Mouse (Mus musculus): ENCODE data around the gene Duox1.

Duox1 gene

DNA sequence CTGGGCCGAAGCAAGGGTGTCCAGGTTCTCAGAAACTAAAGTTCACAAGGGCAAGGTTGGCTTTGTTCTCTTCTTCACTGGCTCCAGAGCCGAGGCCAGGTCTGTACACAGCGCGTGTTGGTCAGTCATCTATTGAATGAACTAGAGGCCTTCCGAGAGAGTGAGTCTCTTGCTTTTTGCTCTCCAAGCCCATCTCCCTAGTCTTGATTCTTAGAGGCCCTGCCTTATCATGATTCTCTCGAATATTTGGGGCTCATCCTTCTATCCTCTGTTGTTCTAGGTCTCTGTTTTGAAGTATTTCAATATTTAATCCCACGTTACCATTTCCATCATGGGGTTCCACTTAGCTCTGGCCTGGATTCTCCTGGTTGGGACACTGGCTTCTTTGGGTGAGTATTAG lies at the start of gene Duox1:
Duox1 (plus strand) TSS at position 301 of the 400 bp plus-strand sequence.
- no peak for DNase-seq (ENCODE audit: low spot score)

DNA sequence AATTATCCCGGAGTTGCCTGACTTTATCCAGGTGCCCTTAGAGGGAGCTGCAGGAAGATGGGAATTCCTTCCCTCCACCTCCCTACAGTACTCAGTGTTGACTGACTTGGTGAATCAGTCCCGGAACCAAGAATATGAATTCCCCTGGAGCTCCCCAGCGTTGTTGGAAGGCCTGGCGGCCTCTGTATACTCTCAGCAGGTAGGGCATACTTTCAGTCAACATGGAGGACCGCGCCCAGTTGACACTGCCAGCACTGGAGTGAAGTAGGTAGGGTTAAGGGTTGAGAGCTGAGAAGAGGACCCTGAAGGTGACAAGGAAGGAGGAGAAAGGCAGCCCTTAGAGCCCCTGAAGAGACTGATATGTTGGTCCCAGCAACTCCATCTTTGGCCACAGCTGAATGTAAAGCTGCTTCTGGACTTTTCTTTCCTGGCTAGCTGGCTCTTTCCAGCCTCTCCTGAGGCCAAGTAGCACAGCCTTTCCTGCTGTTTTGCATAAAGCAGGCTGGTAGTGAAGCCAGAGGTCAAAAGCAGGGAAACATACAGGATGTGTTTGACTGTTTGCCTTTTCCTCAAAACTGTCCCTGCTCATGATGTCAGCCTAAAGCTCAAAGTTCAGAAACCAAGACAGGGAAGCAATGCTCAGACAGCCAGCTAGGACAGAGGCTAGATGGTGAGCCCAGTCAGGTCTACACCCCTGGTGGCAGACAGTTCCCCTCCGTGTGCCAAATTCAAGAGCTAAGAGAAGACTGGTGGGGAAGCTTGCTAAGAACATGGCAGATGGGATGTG lies 48.9 kb upstream of the Duox1 start:
- no peak for DNase-seq (ENCODE audit: low spot score)

DNA sequence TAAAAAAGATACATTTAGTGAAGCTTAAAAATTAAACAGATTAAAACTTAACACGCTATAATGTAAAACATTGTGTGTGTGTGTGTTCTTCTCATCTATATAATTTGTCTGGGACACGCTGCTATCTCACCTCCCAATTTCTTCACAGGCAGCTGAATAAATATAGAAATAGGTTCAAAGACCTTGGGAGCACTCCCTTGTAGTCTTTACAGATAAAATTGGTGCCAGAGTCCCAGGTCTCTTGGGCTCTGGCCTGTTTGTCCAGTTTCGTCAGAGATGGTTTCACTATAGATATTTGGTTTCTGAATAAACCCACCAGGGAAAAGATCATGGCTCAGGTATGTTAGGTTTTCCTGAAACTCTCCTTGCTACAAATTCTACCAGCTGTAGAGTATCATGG lies 36.7 kb upstream of the Duox1 start:
- no peak for DNase-seq (ENCODE audit: low spot score)

DNA sequence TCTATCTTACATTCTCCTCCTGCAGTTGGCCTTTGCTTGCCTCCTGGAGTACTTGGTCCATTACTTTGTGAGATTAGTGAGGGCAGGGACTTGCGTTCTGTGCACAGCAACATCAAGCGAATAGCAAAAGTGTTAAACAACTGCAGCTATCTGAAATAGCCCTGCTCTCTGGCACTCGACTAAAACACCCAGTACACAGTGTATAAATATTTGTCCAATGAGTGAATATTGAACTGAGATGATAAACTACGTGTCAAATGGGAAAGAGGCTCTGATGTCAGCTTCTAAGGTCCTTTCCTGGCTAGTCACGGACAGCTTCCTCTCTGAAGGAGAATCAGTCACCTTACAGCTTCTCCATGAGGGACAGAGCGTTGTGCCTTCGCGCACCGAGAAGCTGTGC lies 31.4 kb upstream of the Duox1 start:
- DNase-seq (ENCODE audit: low spot score) = no peak

DNA sequence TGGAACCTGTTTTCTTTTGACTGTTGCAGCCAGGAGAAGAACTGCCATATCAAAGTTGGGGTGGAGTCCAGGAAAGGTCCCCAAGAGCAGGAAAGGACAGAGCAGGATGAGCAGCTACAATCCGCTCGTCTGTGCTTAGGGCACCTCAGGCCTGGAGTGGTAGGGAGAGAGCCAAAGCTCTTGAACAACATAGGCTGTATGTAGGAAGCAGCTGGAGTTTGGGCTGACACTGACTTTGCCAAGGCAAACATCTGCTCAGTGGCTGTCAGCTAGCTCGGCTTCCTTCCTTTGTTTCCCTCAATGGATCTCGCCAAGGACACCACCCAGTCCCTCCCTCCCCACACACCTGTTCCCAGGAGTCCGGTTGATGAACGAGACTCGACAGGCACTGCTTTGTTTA lies 29.3 kb upstream of the Duox1 start:
- no peak for DNase-seq (ENCODE audit: low spot score)

DNA sequence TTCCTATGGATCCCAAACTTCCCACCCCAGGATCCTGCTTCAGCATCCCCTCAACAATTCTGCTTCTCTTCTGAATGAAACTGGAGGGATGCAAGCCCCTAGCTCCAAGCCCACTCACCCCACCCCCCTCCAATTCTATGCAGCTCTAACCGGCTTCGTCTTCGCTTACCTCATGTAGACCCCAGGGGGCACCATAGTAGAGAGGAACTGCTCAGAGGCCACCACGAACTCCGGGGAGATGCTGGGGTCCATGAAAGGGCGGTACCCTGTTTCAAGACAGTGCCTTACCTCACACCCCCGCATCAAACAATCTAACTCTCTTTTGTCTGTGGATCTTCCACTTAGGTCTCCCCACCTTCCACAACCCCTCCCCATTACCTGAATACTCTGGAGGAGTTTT lies 20.6 kb upstream of the Duox1 start:
- no peak for DNase-seq (ENCODE audit: low spot score)

DNA sequence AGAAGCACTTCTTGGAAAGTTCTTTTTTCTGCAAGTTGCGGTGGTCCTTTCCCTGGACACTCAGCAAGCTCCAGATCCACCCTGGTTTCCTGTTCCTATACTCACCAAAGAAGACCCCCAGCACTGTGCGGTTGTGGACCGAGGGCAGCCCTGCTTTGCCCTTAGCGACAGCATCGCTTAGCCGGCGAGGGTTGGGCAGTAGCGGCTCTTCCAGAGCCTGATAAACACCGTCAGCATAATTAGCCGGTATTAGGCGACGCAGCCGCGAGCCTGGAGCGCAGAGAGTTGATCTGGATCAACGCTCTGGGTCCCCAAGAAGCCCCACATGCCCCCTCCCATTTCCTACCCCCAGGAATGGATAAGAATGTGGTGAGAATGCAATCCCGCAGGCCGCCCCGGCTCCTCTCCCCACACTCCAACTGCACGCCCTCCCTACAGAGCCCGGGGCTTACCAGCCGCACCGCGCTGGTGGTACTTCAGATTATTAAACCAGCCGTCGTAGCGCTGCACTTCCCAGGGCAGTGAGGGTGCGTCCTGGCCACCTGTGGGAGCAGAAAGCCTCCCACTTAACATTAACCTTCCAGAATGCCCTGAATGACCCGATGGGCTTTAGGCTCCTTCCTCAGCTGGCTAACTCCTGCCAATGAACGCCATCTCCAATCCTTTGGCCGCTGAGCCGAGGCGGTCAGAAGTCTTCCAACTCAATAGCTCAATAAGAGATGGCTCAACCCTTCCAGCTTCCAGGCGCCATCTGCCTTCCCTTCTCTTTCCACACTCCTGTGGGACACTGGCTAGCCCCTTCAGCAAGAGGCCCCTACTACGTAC lies 18.0 kb upstream of the Duox1 start:
- DNase-seq (ENCODE audit: low spot score) = no peak

DNA sequence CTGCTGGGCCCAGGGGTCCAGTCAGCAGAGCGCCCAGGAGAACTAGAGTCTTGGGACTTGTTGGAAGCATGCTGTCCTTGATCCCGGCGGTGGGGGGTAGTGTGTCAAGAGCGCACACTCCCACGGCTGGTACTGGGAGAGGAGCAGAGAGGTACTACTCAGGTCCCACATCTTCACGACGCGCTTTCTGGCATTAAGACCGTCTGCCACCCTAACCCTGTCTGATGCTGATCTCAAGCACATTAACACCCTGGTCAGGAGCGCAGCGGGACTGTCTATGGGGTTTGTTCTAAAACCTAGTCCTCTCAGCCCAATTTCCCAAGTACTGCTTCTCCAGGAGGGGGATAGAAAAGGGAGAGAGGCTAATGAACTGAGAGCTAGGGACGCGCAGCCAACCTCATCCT lies 17.4 kb upstream of the Duox1 start, which contains the start of gene Duox2:
Duox2 (minus strand) TSS at position 354 of the 404 bp plus-strand sequence.
- DNase-seq (ENCODE audit: low spot score) = no peak

DNA sequence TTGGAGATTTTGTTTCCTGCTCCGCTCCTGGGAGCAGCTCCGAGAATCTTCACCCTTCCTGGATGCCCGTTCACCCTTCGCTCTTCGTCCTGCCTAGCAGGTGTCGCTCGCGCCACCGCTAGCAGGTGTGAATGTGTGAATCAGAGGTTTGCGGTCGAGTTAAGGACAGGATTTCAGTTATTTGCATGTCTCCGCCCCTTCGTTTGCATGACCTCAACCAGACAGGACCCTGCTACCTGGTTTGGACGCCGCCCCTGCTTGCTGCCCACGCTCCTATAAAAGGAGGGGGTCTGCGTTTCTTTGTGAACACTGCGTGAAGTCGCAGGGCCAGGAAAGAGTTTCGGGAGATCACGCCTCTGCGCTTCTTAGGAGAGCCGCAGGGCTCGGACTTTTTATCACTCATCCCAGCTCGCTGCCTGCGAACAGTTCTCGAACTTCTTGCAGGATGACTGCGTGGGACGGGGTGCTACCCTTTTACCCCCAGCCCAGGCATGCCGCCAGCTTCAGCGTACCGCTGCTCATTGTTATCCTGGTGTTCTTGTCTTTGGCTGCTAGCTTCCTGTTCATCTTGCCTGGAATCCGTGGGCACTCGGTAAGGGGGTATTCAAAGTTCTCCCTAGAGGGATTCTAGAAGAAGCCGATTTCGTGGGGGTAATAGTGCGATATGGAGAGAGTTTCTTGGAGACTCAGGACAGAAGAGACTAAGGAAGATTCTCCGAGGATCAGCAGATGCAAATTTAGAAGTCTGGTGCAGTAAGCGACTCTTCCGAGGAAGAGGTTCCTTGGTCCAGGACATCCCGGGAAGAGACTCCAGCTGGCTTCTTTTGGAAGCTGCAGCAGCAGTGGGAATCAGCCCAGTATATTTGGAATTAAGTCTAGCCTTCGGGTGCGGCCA lies 16.6 kb upstream of the Duox1 start, which contains the start of gene Duoxa2:
Duoxa2 (plus strand) TSS at position 305 of the 895 bp plus-strand sequence.
- DNase-seq (ENCODE audit: low spot score) = no peak

DNA sequence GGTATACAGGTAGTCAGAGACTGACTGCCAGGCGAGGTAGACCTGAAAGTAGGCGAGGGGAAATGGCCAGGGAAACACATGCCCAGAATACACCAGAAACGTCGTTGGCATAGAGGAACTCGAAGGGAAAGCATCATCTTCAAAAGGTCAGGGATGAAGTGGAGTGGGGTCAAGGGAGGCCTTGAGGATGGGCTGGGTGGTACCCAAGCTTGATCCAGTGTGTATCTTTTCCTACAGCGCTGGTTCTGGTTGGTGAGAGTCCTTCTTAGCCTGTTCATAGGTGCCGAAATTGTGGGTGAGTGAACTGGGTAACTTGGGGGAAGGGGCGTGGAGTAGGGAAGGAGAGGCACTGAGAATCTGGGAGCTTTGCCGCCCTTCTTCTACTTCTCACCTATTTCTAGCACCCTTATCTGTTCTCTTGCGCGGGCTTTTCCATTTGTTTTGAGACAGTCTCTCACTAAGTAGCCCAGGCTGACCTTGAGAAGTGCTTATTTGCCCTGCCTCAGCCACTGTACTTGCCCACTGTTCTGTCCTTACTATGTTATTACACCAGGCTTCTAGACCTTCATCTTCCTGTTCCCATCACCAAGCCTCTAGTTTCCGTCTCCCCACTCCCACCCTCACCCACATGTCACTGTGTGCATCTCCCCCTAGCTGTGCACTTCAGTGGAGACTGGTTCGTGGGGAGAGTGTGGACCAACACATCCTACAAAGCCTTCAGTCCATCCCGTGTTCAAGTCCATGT lies 15.4 kb upstream of the Duox1 start:
- no peak for DNase-seq (ENCODE audit: low spot score)

DNA sequence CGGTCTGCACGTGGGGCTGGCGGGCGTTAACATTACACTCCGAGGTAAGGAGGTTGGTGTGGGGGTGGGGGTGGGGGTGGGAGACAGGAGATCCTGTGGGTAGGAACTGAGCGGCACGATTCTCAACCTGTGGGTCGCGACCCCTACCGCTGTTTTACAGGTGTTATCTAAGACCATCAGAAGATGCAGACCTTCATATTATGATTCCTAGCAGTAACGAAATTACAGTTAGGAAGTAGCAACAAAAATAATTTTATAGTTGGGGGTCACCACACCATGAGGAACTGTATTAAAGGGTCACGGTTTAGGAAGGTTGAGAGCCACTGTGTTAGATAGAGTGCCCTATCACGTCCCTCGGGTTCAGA lies 14.8 kb upstream of the Duox1 start:
- no peak for DNase-seq (ENCODE audit: low spot score)

DNA sequence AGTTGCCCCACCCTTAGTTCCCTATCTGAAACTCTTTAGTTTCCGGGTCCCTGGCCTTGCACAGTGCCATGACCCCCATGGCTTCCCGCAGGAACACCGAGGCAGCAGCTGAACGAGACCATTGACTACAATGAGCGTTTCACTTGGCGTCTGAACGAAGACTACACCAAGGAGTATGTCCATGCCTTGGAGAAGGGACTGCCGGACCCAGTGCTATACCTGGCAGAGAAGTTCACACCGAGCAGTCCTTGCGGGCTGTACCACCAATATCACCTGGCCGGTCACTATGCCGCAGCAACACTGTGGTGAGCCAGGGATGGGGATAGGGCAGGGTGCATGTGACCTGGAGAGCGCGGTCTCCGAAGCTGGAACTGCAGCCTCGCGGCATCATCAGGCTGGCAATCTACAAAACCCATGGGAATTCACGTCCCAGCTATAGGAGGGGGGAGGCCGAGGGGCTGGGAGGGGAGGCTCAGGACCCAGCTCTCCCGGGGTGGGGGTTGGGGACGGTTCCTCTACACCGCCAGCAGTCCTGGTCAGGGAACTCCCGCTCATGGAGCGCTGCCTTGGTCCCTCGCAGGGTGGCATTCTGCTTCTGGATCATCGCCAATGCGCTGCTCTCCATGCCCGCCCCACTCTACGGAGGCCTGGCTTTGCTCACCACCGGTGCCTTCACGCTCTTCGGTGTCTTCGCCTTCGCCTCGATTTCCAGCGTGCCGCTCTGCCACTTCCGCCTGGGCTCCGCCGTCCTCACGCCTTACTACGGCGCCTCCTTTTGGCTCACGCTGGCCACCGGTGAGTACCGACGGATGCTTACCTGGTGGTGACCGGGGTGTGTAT lies 14.2 kb upstream of the Duox1 start:
- DNase-seq (ENCODE audit: low spot score) = peak; percentile 17

DNA sequence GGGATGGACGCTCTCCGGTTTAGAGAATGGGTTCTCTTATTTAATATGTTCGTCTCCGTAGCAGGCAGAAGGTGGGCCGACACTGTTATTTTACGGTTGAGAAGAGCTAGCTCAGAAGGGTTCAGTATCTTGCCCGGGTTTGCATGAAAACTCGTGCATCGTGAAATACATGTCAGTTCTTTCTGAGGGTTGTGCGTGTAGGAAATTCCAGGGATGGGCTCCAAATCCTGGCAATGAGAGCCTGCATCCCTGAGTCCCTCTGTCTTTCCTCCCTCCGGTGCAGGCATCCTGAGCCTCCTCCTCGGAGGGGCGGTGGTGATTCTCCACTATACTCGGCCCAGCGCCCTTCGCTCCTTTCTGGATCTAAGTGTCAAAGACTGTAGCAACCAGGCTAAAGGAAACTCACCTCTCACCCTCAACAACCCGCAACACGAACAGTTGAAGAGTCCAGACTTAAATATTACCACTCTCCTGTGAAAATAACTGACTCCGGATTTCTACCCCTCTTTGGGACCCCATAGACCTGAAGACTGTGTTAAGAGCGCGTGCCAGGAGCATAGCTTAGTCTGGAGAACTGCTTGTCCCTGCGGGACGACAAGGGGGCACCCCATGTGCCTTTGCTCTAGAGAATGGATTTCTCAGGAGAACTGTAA lies 13.4 kb upstream of the Duox1 start:
- no peak for DNase-seq (ENCODE audit: low spot score)

DNA sequence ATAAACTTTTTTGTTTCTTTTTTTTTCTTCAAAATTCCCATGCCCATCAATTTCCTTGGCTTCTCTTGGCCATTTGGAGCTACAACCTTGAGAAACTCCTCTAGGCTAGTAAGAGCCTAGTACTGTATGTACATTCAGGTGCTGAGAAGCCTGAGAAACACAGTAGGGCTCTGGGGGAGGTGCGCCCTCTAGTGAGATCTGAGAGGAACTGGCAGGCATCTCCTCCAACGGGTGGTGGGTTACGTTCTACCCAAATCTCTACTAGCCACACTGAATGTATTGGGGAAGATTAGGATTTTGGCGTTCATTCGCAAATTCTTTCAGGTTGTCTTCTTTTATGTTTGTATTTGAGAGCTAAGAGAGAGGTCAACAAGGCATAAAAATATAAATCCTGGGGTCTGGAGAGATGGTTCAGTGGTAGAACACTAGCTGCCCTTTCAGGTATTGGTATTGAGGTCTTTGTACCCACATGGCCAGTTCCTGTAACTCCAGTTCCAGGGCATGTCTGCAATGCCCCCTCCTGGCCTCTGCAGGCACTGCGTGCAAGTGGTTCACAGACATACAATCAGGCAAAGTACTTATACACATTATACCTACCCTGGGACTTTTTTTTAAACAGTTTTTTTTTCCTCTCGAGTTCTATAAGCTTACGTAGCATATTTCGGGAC lies 12.8 kb upstream of the Duox1 start:
- DNase-seq (ENCODE audit: low spot score) = peak; percentile 52

DNA sequence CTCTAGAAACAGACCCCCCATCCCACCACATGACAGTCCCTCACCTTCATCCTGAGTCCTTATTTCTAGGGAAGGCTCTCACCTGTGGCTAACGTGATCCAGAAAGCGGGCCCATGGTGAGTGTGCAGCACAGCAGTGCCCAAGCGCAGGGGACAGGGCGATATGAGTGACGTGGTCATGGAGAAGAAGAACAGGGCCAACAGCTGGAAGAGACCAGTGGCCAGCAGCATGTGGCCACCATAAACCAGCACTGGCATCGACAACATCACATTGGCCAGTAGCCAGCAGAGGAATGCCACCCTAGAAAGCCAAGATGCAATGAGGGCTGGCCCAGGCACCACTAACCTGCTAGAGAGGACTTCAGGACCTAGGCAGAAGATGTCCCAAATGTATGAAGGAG lies 10.9 kb upstream of the Duox1 start:
- no peak for DNase-seq (ENCODE audit: low spot score)

DNA sequence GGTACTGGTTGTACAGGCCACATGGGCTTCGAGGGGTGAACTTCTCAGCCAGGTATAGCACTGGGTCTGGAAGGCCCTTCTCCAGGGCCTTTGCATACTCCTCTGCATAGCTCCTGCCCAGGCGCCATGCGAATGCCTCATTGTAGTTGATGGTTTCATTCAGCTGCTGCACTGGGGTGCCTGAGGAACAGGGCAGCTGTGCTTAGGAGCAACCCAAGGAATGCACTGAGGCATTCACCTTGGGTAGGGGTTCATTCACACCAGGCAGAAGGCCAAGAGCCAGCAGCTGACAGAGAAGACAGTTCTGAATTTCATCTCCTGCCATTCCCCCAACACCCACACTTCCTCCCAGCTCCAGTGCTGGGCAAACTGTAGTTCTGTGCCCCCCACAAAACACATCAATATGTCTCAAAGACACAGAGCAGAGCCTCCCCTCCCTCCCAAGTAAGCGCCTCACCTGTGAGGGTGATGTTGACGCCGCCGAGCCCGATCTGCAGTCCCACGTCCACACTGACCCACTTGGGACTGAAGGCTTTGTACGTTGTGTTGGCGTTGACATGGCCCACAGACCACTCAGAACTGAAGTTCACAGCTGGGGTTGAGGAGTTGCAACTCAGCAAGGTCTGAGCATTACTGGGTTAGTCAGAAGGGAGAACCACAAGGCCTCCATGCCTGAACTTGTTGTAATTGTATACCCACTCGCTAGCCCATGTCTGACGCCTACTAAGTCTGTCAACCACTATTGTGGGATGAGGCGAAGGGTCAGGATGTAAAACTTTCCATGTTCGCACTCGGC lies 10.2 kb upstream of the Duox1 start:
- no peak for DNase-seq (ENCODE audit: low spot score)

DNA sequence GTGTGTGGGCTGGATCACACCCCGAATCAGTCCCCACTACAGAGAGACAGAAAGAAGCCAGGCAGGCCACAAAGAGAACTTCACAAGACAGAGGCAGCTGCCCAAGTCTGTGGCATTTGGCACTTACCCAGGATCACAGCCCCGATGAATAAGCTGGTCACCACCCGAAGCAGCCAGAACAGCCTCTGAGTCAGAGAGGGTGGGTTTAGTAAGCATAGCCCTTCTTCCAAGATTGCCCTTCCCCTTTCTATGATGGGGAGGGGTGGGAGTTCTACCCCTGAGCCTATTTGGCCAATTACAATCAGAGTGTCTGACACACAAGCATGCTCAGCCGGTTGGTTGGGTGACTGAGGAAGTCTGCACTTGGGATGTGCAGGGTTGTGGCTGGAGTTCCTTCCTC lies 9.3 kb upstream of the Duox1 start:
- DNase-seq (ENCODE audit: low spot score) = peak; percentile 18

DNA sequence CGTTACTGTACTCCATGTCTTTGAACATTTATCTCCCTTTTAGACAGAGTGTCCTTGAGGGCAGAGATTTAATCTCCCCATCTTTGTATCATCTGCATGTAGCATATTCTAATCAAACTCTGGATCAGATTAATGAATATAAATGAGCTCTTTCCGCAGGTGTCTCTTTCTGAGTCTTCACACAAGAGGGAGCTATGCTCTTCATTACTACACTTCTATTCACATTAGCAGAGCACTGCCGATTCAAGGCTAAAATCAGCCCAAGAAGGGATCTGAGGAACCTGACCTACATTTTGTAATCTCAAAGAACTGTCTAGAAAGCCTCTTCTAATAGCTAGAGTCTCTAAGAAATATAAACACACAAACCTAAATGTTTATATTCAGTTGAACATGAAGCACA lies 5.8 kb upstream of the Duox1 start:
- no peak for DNase-seq (ENCODE audit: low spot score)

DNA sequence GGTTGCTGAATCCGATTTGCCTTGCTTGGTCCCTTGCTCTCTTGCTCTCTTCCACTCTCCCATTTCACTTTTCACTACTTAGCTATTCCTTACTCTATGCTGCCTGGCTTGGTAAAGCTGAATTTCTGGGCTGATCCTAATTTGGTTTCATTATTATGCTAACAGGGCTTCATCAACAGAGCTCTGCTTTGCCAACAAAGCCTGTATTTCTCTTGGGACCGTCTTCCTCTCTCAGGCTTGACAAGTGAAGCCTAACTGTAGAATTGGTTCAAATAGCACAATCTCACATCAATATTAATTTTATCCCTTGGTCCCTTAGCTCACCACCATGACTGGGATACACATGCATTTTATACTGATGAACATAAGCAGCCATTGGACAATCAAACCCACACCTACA lies 3.9 kb upstream of the Duox1 start:
- DNase-seq (ENCODE audit: low spot score) = no peak
